Mouse (Mus musculus): Measurements from ENCODE around the gene Cryga. TPM values are rescaled to one million over a fixed set of nuclear protein-coding genes. Genes with fewer than 3 reads are reported as not detected.

Gene Cryga
- not detected for polyA plus RNA-seq (2017; shearing (Covaris generic))

GRCm38 (mm10) chr1:65103273-65103672 is at the start of gene Cryga:
Cryga (minus strand) TSS chr1:65103373.

GRCm38 (mm10) chr1:65122574-65123372 is 19.6 kb upstream of the Cryga start, which contains the start of gene D630023F18Rik:
D630023F18Rik (minus strand) TSS chr1:65123214.

DNA sequence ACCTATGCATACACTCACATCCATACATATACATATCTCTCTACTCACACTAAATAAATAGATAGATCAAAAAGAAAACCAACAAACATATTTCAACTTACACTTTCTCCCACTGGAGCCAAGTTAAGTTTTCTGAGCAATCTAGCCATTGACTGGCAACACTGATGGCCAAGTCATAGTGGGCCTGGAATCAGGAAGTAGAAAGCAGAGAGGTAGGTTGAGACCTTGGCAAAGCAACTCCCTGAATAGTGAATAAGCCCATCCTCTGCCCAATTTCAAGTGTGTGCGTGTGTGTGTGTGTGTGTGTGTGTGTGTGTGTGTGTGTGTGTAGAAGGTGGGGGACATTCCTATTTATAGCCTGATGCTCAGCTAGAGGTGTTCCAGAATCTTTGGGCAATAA is 16.3 kb upstream of the Cryga start, which contains the start of gene Gm28845:
Gene Gm28845 (minus strand): TSS at position 121 of the 400 bp plus-strand sequence.

GRCm38 (mm10) chr1:65082188-65082587 is 21.0 kb downstream of the Cryga start, which contains the start of gene Crygb:
Crygb (minus strand) TSS chr1:65082288.

DNA sequence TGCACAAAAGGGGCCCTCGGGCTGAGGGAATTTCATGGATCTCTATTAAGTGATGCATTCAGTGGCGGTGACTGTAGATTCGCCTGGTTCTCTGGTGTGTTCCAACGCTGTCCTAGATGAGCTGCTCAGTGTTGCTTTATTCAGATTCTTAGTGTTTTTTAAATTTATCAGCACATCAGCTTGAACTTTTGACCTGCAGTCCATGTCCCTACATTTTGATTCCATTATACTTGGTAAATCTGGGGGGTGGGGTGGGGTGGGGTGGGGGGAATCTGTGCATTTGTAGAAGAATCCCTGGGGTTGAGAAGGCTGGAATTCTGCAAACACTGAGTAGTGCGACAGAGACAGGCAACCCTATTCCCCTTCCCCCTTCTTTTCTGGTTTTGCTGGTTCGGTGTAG is 29.6 kb downstream of the Cryga start, which contains the start of gene Crygc:
Gene Crygc (minus strand): TSS at position 101 of the 400 bp plus-strand sequence.

GRCm38 (mm10) chr1:65063352-65063751 is 39.8 kb downstream of the Cryga start, which contains the start of gene Crygd:
Crygd (minus strand) TSS chr1:65063452.

DNA sequence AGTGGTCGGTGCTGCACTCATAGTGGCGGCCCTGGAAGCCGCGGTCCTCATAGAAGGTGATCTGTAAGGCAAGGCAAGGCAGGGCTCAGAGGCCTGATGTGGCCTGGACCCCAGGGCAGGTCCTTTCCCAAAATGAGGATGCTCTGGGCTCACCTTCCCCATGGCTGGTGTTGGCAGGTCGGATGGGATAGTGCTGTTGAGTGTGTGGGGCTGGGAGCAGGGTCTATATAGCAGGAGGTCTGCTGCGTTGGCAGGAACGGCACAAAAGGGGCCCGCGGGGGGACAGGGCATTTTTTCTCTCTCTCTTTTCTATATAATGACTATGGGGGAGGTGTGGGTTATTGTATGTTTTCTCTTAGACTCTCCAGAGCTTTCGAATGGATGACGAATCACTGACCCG is 52.2 kb downstream of the Cryga start, which contains the start of gene Cryge:
Gene Cryge (minus strand): TSS at position 198 of the 400 bp plus-strand sequence.

Other genes starting within 250 kb of the Cryga start
- gene Plekhm3, start 146.5 kb downstream of the Cryga start, polyA plus RNA-seq (2017; shearing (Covaris generic)): 36.3 TPM
- gene Akr1cl, start 70.6 kb downstream of the Cryga start, polyA plus RNA-seq (2017; shearing (Covaris generic)): 0.52 TPM
- not detected for gene Cryge, start 52.2 kb downstream of the Cryga start, polyA plus RNA-seq (2017; shearing (Covaris generic))
- not detected for gene Crygd, start 39.9 kb downstream of the Cryga start, polyA plus RNA-seq (2017; shearing (Covaris generic))
- not detected for gene Crygc, start 29.7 kb downstream of the Cryga start, polyA plus RNA-seq (2017; shearing (Covaris generic))
- not detected for gene Crygb, start 21.1 kb downstream of the Cryga start, polyA plus RNA-seq (2017; shearing (Covaris generic))
- gene Gm28845, start 16.2 kb upstream of the Cryga start, polyA plus RNA-seq (2017; shearing (Covaris generic)): not detected
- not detected for gene D630023F18Rik, start 19.8 kb upstream of the Cryga start, polyA plus RNA-seq (2017; shearing (Covaris generic))
- 3.5 TPM for gene Idh1, start 83.1 kb upstream of the Cryga start, polyA plus RNA-seq (2017; shearing (Covaris generic))
- gene Pikfyve, start 83.3 kb upstream of the Cryga start, polyA plus RNA-seq (2017; shearing (Covaris generic)): 22.2 TPM
- gene Pth2r, start 178.7 kb upstream of the Cryga start, polyA plus RNA-seq (2017; shearing (Covaris generic)): not detected

Data from effector memory CD4-positive, alpha-beta T cell, adult 5 months (primary cell).